Mouse (Mus musculus): ENCODE data around the gene Nxnl2. TPM values are rescaled to one million over a fixed set of nuclear protein-coding genes. Genes with fewer than 3 reads are reported as not detected.

Nxnl2 gene
- polyA plus RNA-seq, 1 experiment from 2014 or later, result 5.8 TPM

- H3K9me3 ChIP-seq, result no peaks in the 10 kb centered on the region
- no peaks in the 10 kb centered on the region for H3K4me1 ChIP-seq
- H3K4me3 ChIP-seq, result no peak overlapping the region
- ATAC-seq (ENCODE audit: insufficient number of reproducible peaks, insufficient read depth, low FRiP score, low TSS enrichment, low read depth), result no peak
- H3K9ac ChIP-seq, result no peak overlapping the region
- H3K27me3 ChIP-seq, result no peaks in the 10 kb centered on the region
- no peak overlapping the region for H3K27ac ChIP-seq
- 88% methylated on average over 4 of the region's 4 CpGs for WGBS
- H3K36me3 ChIP-seq, result peaks cover 70% of the 10 kb centered on the region
- no peak overlapping the region for H3K4me2 ChIP-seq
Measured at GRCm38 (mm10) chr13:51152966-51153669, 17.7 kb upstream of the Nxnl2 start.

GRCm38 (mm10) chr13:51153670-51154030 lies 17.2 kb upstream of the Nxnl2 start:
- Histone ChIP-seq H3K9ac (no peak overlapping the region), H3K4me1 (no peaks in the 10 kb centered on the region), H3K27me3 (no peaks in the 10 kb centered on the region), H3K4me2 (no peak overlapping the region), H3K27ac (no peak overlapping the region), H3K4me3 (no peak overlapping the region), H3K36me3 (peaks cover 70% of the 10 kb centered on the region), H3K9me3 (no peaks in the 10 kb centered on the region)
- ATAC-seq (ENCODE audit: insufficient number of reproducible peaks, insufficient read depth, low FRiP score, low TSS enrichment, low read depth), result no peak
- WGBS, result 85% methylated on average over 4 of the region's 4 CpGs

DNA sequence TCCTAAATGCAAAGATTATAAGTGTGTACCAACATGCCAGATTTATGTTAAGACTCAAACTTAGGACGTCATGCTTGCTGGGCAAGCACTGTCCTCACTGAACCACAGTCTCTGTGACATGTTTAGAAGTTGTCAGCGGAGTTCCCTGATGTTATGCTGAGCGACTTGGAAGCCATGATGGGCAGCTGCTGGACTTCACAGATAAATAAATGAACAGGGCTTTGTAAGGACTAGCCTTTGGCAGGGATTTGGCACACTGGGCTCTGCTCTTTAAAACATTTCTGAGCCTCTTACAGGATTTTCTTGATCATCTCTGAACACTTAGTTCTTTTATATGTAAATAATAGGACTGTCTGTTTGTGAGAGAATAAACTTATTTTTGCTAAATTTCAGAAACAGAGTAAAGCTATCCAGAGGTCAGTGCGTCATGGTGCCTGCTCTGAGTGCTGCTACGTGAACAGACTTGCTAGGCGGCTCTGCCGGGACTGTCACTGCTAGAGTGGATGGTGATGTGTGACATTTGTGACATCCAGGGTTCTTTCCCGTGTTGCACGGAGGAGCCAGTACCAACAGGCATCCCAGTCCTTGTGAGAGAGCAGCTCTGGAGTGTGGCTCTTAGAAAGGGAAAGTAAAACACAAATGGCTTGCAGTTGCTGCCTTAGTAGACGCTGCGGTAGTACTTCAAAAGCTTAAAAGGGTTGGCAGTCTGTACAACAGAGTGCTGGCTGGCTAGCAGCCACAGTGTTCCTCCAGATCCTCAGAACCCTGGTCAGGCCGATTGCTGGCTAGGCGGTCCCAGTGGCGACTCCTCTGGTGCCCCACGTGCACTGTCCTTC lies 15.4 kb upstream of the Nxnl2 start:
- ATAC-seq (ENCODE audit: insufficient number of reproducible peaks, insufficient read depth, low FRiP score, low TSS enrichment, low read depth), result no peak
- WGBS, result 90% methylated on average over 15 of the region's 15 CpGs

DNA sequence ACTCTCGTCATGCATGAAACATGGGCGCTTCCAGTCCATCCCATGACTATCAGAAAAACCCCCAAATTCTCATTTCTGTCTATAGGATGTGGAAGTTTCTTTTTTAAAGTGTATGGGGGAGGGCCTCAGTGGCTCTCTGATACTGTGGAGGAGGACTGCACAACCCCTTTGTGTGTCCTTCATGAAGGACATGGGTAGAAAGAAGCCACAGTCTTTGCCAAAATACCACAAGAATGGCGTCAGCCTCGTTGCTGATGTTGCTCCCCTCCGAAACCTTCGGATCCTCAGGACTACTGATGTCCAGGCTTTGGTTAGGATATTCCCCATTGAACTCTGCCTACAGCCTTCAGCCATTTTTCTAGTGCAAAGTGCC lies 14.8 kb upstream of the Nxnl2 start:
- no peak overlapping the region for H3K9ac ChIP-seq
- H3K4me1 ChIP-seq, result no peaks in the 10 kb centered on the region
- no peak overlapping the region for H3K4me2 ChIP-seq
- H3K9me3 ChIP-seq, result no peaks in the 10 kb centered on the region
- H3K27ac ChIP-seq, result no peak overlapping the region
- ATAC-seq (ENCODE audit: insufficient number of reproducible peaks, insufficient read depth, low FRiP score, low TSS enrichment, low read depth), result no peak
- peaks cover 52% of the 10 kb centered on the region for H3K36me3 ChIP-seq
- H3K4me3 ChIP-seq, result no peak overlapping the region
- H3K27me3 ChIP-seq, result no peaks in the 10 kb centered on the region
- 96% methylated on average over 6 of the region's 6 CpGs for WGBS

More for the DNA sequence above, 15.4 kb upstream of the Nxnl2 start:
- H3K27ac ChIP-seq, result no peak overlapping the region
- no peaks in the 10 kb centered on the region for H3K9me3 ChIP-seq
- no peak overlapping the region for H3K4me2 ChIP-seq
- H3K36me3 ChIP-seq, result peaks cover 57% of the 10 kb centered on the region
- no peaks in the 10 kb centered on the region for H3K4me1 ChIP-seq
- H3K27me3 ChIP-seq, result no peaks in the 10 kb centered on the region
- H3K9ac ChIP-seq, result no peak overlapping the region
- H3K4me3 ChIP-seq, result no peak overlapping the region

GRCm38 (mm10) chr13:51157291-51157690 lies 13.5 kb upstream of the Nxnl2 start:
- Histone ChIP-seq H3K4me1 (no peaks in the 10 kb centered on the region), H3K27me3 (no peaks in the 10 kb centered on the region), H3K4me3 (no peak overlapping the region), H3K27ac (no peak overlapping the region), H3K9ac (no peak overlapping the region), H3K36me3 (peaks cover 52% of the 10 kb centered on the region), H3K9me3 (no peaks in the 10 kb centered on the region), H3K4me2 (no peak overlapping the region)
- no peak for ATAC-seq (ENCODE audit: insufficient number of reproducible peaks, insufficient read depth, low FRiP score, low TSS enrichment, low read depth)
- 87% methylated on average over 3 of the region's 3 CpGs for WGBS

DNA sequence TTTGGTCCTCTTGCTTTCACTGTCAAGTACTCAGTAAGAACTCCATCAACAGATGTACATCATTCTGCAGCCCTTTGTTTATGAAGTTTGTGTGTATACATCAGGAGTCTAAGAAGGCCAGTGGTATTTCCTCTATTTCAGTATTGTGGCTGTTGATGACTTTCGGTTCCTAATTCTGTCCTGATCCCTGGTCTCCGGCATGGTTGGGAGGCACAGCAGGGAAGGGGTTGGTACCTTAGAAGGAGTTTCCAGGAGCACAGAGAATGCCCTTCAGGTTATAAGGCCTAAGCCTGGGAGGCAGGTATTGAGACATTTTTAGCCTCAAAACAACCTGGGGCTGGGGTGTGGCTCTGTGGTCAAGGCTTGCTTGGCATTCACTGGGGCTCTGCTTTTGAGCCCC lies 9.2 kb upstream of the Nxnl2 start:
- 83% methylated on average over 2 of the region's 2 CpGs for WGBS
- ATAC-seq (ENCODE audit: insufficient number of reproducible peaks, insufficient read depth, low FRiP score, low TSS enrichment, low read depth), result no peak
- H3K27ac ChIP-seq, result no peak overlapping the region

DNA sequence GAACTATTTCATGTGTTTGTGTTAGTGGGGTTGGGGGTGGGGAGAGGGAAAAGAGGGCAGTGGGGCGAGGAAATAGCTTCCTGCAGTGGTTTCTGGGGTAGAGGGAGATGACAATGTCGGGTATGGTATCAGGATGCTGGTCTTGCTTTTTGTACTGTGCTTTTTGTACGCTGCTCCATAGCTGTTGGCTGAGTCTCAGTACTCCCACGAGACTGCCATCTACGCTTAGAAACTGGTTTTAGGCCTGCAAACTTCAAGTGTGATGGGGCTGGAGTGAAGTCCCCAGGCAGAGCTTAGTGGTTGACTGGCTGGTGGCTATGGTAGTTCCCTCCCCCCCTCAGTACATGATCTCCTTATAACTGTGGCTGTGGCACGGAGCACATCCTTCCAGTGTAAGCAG lies 8.6 kb upstream of the Nxnl2 start:
- H3K4me1 ChIP-seq, result no peaks in the 10 kb centered on the region
- no peak for ATAC-seq (ENCODE audit: insufficient number of reproducible peaks, insufficient read depth, low FRiP score, low TSS enrichment, low read depth)
- no peaks in the 10 kb centered on the region for H3K27me3 ChIP-seq
- H3K36me3 ChIP-seq, result peaks cover 12% of the 10 kb centered on the region
- H3K9ac ChIP-seq, result no peak overlapping the region
- 79% methylated on average over 6 of the region's 6 CpGs for WGBS
- no peaks in the 10 kb centered on the region for H3K9me3 ChIP-seq
- H3K4me3 ChIP-seq, result no peak overlapping the region
- no peak overlapping the region for H3K27ac ChIP-seq
- H3K4me2 ChIP-seq, result no peak overlapping the region

More for the DNA sequence above, 9.2 kb upstream of the Nxnl2 start:
- Histone ChIP-seq H3K27me3 (no peaks in the 10 kb centered on the region), H3K9ac (no peak overlapping the region), H3K4me1 (no peaks in the 10 kb centered on the region), H3K4me3 (no peak overlapping the region), H3K36me3 (peaks cover 14% of the 10 kb centered on the region), H3K4me2 (no peak overlapping the region), H3K9me3 (no peaks in the 10 kb centered on the region)

- 61% methylated on average over 11 of the region's 11 CpGs for WGBS
- no peak overlapping the region for H3K27ac ChIP-seq
- H3K9me3 ChIP-seq, result no peaks in the 10 kb centered on the region
- H3K36me3 ChIP-seq, result 0 out of 2 replicates have a peak, but pooled peaks cover 3% of the 10 kb centered on the region
- H3K9ac ChIP-seq, result no peak overlapping the region
- no peak overlapping the region for H3K4me2 ChIP-seq
- no peak overlapping the region for H3K4me3 ChIP-seq
- peaks cover 17% of the 10 kb centered on the region for H3K27me3 ChIP-seq
- ATAC-seq (ENCODE audit: insufficient number of reproducible peaks, insufficient read depth, low FRiP score, low TSS enrichment, low read depth), result no peak
- peaks cover 16% of the 10 kb centered on the region for H3K4me1 ChIP-seq
Measured at GRCm38 (mm10) chr13:51166711-51167110, 4.1 kb upstream of the Nxnl2 start.

- Histone ChIP-seq H3K4me3 (peak overlapping the region; percentile 55), H3K27me3 (peaks cover 33% of the 10 kb centered on the region), H3K4me1 (peaks cover 18% of the 10 kb centered on the region), H3K9ac (no peak overlapping the region), H3K36me3 (no peaks in the 10 kb centered on the region), H3K27ac (no peak overlapping the region), H3K9me3 (no peaks in the 10 kb centered on the region), H3K4me2 (peak overlapping the region; percentile 99)
- 32% methylated on average over 11 of the region's 11 CpGs for WGBS
- ATAC-seq (ENCODE audit: insufficient number of reproducible peaks, insufficient read depth, low FRiP score, low TSS enrichment, low read depth), result no peak
Measured at GRCm38 (mm10) chr13:51170215-51170614, 607 bp upstream of the Nxnl2 start.

DNA sequence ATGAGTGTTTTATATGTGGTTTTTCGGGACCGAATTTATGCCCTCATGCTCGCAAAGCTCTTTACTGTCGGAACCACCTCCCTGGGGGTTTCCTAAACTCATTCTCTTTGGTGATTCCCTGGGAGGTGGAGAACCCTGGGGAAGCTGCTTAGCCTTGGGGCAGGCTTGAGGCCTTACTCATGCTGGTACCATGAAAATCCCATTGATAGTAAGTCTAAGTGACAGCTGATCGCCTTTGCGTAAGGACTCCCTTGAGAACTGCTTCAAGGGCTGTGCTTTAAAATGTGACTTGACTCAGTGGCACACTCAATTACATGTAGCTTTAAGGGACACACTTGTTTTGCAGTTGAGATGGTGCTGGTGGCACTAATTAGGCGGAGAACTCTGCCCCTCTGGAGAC lies 1.8 kb downstream of the Nxnl2 start:
- 0 out of 2 replicates have a peak, but pooled peaks cover 2% of the 10 kb centered on the region for H3K9me3 ChIP-seq
- no peak for ATAC-seq (ENCODE audit: insufficient number of reproducible peaks, insufficient read depth, low FRiP score, low TSS enrichment, low read depth)
- peaks cover 33% of the 10 kb centered on the region for H3K27me3 ChIP-seq
- H3K27ac ChIP-seq, result no peak overlapping the region
- H3K4me1 ChIP-seq, result peaks cover 18% of the 10 kb centered on the region
- no peak overlapping the region for H3K4me3 ChIP-seq
- 76% methylated on average over 7 of the region's 7 CpGs for WGBS
- no peaks in the 10 kb centered on the region for H3K36me3 ChIP-seq
- no peak overlapping the region for H3K4me2 ChIP-seq
- H3K9ac ChIP-seq, result no peak overlapping the region

- Histone ChIP-seq H3K4me2 (no peak overlapping the region), H3K4me1 (0 out of 2 replicates have a peak, but pooled peaks cover 8% of the 10 kb centered on the region), H3K27ac (no peak overlapping the region), H3K4me3 (no peak overlapping the region), H3K9me3 (0 out of 2 replicates have a peak, but pooled peaks cover 2% of the 10 kb centered on the region), H3K27me3 (no peaks in the 10 kb centered on the region), H3K36me3 (no peaks in the 10 kb centered on the region), H3K9ac (no peak overlapping the region)
- no peak for ATAC-seq (ENCODE audit: insufficient number of reproducible peaks, insufficient read depth, low FRiP score, low TSS enrichment, low read depth)
- WGBS, result 91% methylated on average over 10 of the region's 10 CpGs
Measured at GRCm38 (mm10) chr13:51178932-51179331, 8.1 kb downstream of the Nxnl2 start.

- ATAC-seq (ENCODE audit: insufficient number of reproducible peaks, insufficient read depth, low FRiP score, low TSS enrichment, low read depth), result no peak
- Histone ChIP-seq H3K36me3 (no peaks in the 10 kb centered on the region), H3K9me3 (0 out of 2 replicates have a peak, but pooled peaks cover 2% of the 10 kb centered on the region), H3K4me1 (0 out of 2 replicates have a peak, but pooled peaks cover 8% of the 10 kb centered on the region), H3K4me2 (no peak overlapping the region), H3K27me3 (no peaks in the 10 kb centered on the region), H3K4me3 (no peak overlapping the region), H3K27ac (no peak overlapping the region), H3K9ac (no peak overlapping the region)
- WGBS, result 53% methylated on average over 3 of the region's 3 CpGs
Measured at GRCm38 (mm10) chr13:51179362-51179761, 8.5 kb downstream of the Nxnl2 start.
